Mouse (Mus musculus): ENCODE results near the gene Necab2. TPM values are rescaled to one million over a fixed set of nuclear protein-coding genes. Genes with fewer than 3 reads are reported as not detected.
A peak's percentile ranks its signal among the peaks of the same experiment; 100 is the strongest.

The Necab2 gene
- polyA plus RNA-seq, 1 experiment from 2014 or later: 0.75 TPM

DNA sequence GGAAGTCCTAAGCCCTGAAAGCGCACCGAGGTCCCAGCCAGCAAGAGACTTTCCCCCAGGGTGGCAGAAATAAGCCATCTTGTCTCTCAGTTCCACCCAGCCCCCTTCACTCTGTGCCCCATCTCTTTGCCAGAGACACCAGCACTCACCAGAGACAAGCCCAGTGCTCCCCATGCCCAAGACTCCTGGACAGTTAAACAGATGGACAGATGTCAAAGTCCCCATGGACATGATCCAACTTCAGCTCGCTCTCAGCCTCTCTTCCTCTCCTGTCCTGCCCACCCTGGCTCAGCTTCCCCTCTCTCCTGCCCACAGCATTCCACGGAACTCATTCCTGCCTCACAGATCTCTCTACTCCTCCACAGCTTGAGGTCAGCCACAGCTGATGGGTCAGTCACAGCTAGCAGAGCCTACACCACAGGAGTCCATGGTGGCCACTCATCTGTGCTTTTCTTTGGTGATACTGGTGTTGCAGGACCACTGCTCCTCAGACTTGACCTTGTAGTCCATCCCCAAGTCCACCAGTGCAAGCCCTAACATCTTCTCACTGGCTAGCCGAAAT is 17.7 kb upstream of the Necab2 start:
- no peak overlapping the region for H3K4me3 ChIP-seq
- H3K4me2 ChIP-seq: no peak overlapping the region
- H3K9ac ChIP-seq: no peak overlapping the region
- 72% methylated on average over 5 of the region's 5 CpGs for WGBS
- H3K9me3 ChIP-seq (replicated peaks): no peaks in the 10 kb centered on the region
- no peak for ATAC-seq (ENCODE audit: insufficient number of reproducible peaks, low FRiP score)
- no peaks in the 10 kb centered on the region for H3K36me3 ChIP-seq
- H3K4me1 ChIP-seq (replicated peaks): peaks cover 24% of the 10 kb centered on the region
- no peak overlapping the region for H3K27ac ChIP-seq (ENCODE audit: poor library complexity, severe bottlenecking)
- no peaks in the 10 kb centered on the region for H3K27me3 ChIP-seq (replicated peaks)

DNA sequence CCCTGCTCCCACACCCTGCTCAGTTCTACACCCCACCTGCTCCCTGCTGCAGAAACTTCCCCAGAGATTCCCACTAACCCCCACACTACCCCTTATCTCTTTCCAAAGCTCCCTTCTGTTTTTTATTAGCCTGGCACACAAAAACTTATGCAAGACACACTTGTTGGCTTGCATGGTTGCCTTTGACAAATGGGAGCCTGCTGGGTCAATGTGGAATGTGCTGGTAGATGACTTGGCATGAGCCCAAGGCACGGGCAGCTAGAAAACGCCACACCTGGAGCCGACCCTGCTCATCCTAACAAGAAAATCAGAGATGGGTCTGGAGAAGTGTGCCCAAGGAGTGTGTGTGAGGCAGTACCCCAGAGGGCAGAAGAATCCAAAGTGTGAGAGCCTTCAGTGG is 17.0 kb upstream of the Necab2 start:
- 75% methylated on average over 3 of the region's 3 CpGs for WGBS
- no peak overlapping the region for H3K9ac ChIP-seq
- no peak overlapping the region for H3K27ac ChIP-seq (ENCODE audit: poor library complexity, severe bottlenecking)

DNA sequence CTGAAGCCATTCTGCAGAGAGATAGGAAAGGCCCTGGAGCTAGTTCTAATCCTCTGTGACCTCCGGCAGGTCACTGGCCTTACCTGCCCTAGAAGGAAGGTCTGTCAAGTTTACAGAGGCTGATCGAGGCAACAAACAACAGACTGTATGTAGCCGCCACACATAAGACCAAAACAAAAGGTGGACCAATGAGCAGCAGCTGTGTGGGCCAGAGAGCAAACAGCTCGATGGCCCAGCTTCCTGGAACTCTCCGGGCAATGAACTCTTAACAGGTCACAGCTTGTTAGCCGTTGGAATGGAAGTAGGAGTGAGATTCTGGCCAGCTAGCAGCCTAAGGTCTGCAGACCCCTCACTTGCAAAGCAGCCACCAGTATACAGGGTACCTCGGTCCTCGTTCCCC is 16.3 kb upstream of the Necab2 start:
- Histone ChIP-seq H3K36me3 (no peaks in the 10 kb centered on the region), H3K27me3 (replicated peaks) (peaks cover 3% of the 10 kb centered on the region; the same call in 1 of the 2 replicates), H3K9me3 (replicated peaks) (no peaks in the 10 kb centered on the region), H3K4me2 (no peak overlapping the region), H3K27ac (ENCODE audit: poor library complexity, severe bottlenecking) (no peak overlapping the region), H3K4me3 (no peak overlapping the region), H3K9ac (no peak overlapping the region), H3K4me1 (replicated peaks) (peaks cover 17% of the 10 kb centered on the region)
- WGBS: 69% methylated on average over 8 of the region's 8 CpGs
- no peak for ATAC-seq (ENCODE audit: insufficient number of reproducible peaks, low FRiP score)

More for the DNA sequence above, 17.0 kb upstream of the Necab2 start:
- peaks cover 21% of the 10 kb centered on the region for H3K4me1 ChIP-seq (replicated peaks)
- no peaks in the 10 kb centered on the region for H3K36me3 ChIP-seq
- no peak for ATAC-seq (ENCODE audit: insufficient number of reproducible peaks, low FRiP score)
- H3K27me3 ChIP-seq (replicated peaks): no peaks in the 10 kb centered on the region; the same call in 1 of the 2 replicates
- no peak overlapping the region for H3K4me2 ChIP-seq
- H3K9me3 ChIP-seq (replicated peaks): no peaks in the 10 kb centered on the region
- no peak overlapping the region for H3K4me3 ChIP-seq

DNA sequence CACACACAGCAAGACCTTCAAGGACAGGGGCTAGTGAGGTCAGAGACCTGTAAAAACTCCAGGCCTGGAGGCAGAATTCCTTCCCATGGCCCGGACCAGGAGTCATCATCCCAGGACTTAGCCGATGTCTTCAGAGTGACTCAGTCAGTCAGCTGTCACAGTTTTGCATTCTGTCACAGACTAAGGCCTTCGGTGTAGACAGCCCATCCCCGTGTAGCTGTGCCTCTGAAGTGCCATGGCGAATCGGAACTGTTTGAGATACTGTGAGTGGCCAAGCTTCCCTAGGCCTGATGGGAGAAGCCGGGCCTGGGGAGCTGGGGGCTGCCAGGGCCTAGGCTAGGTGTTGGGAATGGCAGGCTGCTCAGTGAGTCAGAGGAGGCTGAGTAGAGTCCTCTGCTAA is 15.8 kb upstream of the Necab2 start:
- no peak for ATAC-seq (ENCODE audit: insufficient number of reproducible peaks, low FRiP score)

DNA sequence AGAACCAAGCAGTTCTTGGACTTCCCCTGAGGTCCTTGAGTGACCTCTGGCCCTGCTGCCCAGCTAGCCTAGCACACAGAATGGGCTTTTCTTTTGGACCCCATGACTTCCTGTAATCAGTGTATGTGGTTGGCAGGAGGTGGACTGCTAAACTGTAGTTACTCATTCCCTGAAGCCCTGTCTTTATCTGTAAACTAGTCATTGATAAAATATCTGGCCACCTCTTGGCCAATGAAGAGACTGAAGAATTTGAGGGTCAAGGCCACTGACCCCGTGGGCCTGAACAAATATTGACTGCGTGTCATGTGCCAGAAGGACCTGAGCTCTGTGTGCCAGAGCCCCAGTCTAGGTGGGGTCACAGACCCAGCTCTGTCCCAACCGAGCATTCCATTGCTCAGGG is 14.1 kb upstream of the Necab2 start:
- Histone ChIP-seq H3K9ac (no peak overlapping the region), H3K4me2 (no peak overlapping the region), H3K4me3 (no peak overlapping the region), H3K9me3 (replicated peaks) (no peaks in the 10 kb centered on the region), H3K4me1 (replicated peaks) (peaks cover 21% of the 10 kb centered on the region), H3K27me3 (replicated peaks) (peaks cover 3% of the 10 kb centered on the region; the same call in 1 of the 2 replicates), H3K36me3 (no peaks in the 10 kb centered on the region), H3K27ac (ENCODE audit: poor library complexity, severe bottlenecking) (no peak overlapping the region)
- 40% methylated on average over 3 of the region's 3 CpGs for WGBS
- ATAC-seq (ENCODE audit: insufficient number of reproducible peaks, low FRiP score): no peak

More for the DNA sequence above, 15.8 kb upstream of the Necab2 start:
- H3K27me3 ChIP-seq (replicated peaks): peaks cover 3% of the 10 kb centered on the region; the same call in 1 of the 2 replicates
- H3K4me3 ChIP-seq: no peak overlapping the region
- WGBS: 67% methylated on average over 7 of the region's 7 CpGs
- H3K27ac ChIP-seq (ENCODE audit: poor library complexity, severe bottlenecking): no peak overlapping the region
- peaks cover 17% of the 10 kb centered on the region for H3K4me1 ChIP-seq (replicated peaks)
- no peaks in the 10 kb centered on the region for H3K36me3 ChIP-seq
- no peak overlapping the region for H3K4me2 ChIP-seq
- H3K9ac ChIP-seq: no peak overlapping the region
- H3K9me3 ChIP-seq (replicated peaks): no peaks in the 10 kb centered on the region

DNA sequence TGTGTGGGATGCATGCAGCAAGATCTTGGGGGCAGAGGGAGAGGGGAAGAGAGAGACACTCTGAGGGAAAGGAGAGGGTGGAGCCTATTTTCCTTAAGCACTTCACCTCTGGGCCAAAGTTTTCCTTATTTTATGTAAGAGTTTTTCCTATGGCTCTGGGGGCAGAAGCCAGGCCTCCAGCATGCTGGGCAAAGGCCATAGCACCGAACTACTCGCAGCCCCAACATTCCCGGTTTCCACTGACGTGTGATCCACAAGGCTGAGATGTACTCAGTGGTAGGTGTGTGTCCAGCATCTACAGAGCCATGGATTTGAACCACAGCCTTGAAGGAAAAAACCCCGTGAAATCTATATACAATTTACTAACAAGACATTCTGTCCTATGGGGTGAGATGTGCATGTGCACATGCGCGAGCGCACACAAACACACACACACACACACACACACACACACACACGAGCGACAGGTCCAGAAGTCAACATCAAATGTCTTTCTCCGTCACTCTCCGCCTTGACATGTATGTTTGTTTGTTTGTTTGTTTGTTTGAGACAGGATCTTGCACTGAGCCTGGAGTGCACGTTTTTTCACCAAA is 12.8 kb upstream of the Necab2 start, which contains the start of gene Osgin1:
Osgin1 (plus strand) TSS at position 543 of the 593 bp plus-strand sequence.
- Histone ChIP-seq H3K36me3 (no peaks in the 10 kb centered on the region), H3K27me3 (replicated peaks) (peaks cover 3% of the 10 kb centered on the region; the same call in 1 of the 2 replicates), H3K27ac (ENCODE audit: poor library complexity, severe bottlenecking) (no peak within 1 kb of the TSS), H3K9me3 (replicated peaks) (no peaks in the 10 kb centered on the region), H3K9ac (no peak within 1 kb of the TSS), H3K4me2 (no peak within 1 kb of the TSS), H3K4me3 (no peak within 1 kb of the TSS), H3K4me1 (replicated peaks) (peaks cover 22% of the 10 kb centered on the region)
- 87% methylated on average over 13 of the region's 13 CpGs for WGBS
- no peak for ATAC-seq (ENCODE audit: insufficient number of reproducible peaks, low FRiP score)

DNA sequence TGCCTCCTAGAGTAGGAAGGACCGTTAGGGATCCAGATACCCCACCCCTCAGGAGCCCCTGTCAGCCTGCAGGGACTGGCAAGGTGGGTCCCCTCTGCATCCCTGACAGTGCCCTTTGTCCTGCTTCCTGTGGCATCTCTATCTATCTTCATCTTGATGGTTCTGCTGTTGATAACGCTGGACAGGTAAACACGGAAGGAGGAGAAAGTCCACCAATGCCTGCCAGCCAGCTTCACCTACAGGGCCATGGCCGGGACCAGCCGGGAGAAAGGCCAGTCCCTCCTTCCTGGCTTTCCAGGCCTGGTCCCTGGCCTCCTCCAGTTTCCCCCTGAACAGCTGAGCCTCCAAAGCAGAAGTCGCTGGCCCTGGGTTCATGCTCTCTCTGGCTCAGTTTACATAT is 11.9 kb upstream of the Necab2 start:
- H3K9me3 ChIP-seq (replicated peaks): no peaks in the 10 kb centered on the region
- H3K9ac ChIP-seq: no peak overlapping the region
- peaks cover 13% of the 10 kb centered on the region for H3K4me1 ChIP-seq (replicated peaks)
- no peak overlapping the region for H3K27ac ChIP-seq (ENCODE audit: poor library complexity, severe bottlenecking)
- no peak for ATAC-seq (ENCODE audit: insufficient number of reproducible peaks, low FRiP score)
- peaks cover 10% of the 10 kb centered on the region; the same call in 1 of the 2 replicates for H3K27me3 ChIP-seq (replicated peaks)
- no peak overlapping the region for H3K4me2 ChIP-seq
- no peak overlapping the region for H3K4me3 ChIP-seq
- WGBS: 71% methylated on average over 6 of the region's 6 CpGs
- H3K36me3 ChIP-seq: no peaks in the 10 kb centered on the region

DNA sequence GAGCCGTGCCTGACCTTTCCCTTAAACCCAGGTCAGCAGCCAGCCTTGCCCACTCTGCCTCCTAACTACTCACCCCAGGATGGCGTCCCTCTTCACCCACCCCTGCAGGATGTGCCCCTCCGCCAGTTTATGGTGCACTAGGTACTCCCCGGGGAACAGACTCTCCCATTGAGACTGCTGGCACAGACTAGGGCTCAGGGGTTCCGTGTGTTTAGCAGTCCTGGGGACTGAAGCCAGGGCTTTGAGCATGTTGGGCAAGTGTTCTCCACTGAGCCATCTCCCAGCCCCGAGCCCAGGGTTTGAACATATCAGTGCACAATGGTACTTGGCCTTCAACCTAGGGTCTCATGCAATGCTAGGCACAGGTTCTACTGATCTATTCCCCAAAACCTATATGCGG is 11.0 kb upstream of the Necab2 start:
- Histone ChIP-seq H3K4me3 (no peak overlapping the region), H3K27ac (ENCODE audit: poor library complexity, severe bottlenecking) (no peak overlapping the region), H3K9me3 (replicated peaks) (no peaks in the 10 kb centered on the region), H3K4me1 (replicated peaks) (peaks cover 18% of the 10 kb centered on the region), H3K36me3 (no peaks in the 10 kb centered on the region), H3K27me3 (replicated peaks) (peaks cover 10% of the 10 kb centered on the region; the same call in 1 of the 2 replicates), H3K9ac (no peak overlapping the region), H3K4me2 (no peak overlapping the region)
- ATAC-seq (ENCODE audit: insufficient number of reproducible peaks, low FRiP score): no peak
- WGBS: 79% methylated on average over 7 of the region's 7 CpGs

DNA sequence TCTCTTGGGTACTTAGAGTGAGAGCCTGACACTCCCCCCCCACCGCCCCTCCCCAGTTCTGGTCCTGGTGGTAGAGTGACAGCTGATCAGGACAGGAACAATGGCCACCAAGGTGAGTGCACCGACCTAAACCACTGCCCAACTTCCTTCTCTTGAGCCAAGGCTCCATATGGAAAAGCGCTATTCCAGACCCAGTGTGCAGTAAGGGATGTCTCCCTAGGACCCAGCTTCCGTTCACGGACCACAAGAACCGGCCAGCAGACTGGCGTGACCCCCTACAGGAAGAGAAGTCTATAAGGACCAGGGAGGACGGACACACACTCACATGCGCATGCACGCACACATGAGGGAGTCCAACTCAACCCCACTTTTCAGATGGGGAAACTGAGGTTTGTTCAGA is 10.2 kb upstream of the Necab2 start:
- Histone ChIP-seq H3K4me3 (no peak overlapping the region), H3K36me3 (no peaks in the 10 kb centered on the region), H3K9me3 (replicated peaks) (no peaks in the 10 kb centered on the region), H3K27me3 (replicated peaks) (peaks cover 15% of the 10 kb centered on the region), H3K9ac (no peak overlapping the region), H3K4me1 (replicated peaks) (peaks cover 24% of the 10 kb centered on the region), H3K27ac (ENCODE audit: poor library complexity, severe bottlenecking) (no peak overlapping the region), H3K4me2 (no peak overlapping the region)
- 85% methylated on average over 10 of the region's 10 CpGs for WGBS
- ATAC-seq (ENCODE audit: insufficient number of reproducible peaks, low FRiP score): no peak

DNA sequence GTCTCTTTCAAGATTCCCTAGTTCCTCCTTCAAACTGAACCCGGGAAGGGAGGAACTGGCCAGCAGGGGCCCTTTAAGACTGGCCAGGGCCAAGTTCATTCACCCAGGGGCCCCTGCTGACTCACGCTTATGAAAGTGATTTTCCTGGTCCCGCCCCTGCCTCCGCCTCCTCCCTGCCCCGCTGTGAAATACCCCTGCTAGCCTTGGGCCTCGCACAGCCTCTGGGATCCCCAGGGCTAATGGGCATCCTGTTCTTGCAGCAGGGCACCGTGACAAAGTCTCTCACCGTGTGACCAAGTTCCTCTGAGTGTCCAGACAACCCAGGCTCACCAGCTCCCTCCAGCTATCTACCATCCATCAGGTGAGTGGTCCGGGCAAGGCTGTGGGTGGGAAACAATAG is 9.6 kb upstream of the Necab2 start:
- H3K27me3 ChIP-seq (replicated peaks): peaks cover 21% of the 10 kb centered on the region
- peak overlapping the region; percentile 33 for H3K4me2 ChIP-seq
- H3K27ac ChIP-seq (ENCODE audit: poor library complexity, severe bottlenecking): no peak overlapping the region
- peaks cover 24% of the 10 kb centered on the region for H3K4me1 ChIP-seq (replicated peaks)
- no peaks in the 10 kb centered on the region for H3K9me3 ChIP-seq (replicated peaks)
- no peak overlapping the region; the same call in 1 of the 2 replicates for H3K9ac ChIP-seq
- no peak for ATAC-seq (ENCODE audit: insufficient number of reproducible peaks, low FRiP score)
- 15% methylated on average over 9 of the region's 9 CpGs for WGBS
- no peaks in the 10 kb centered on the region for H3K36me3 ChIP-seq
- H3K4me3 ChIP-seq: no peak overlapping the region

DNA sequence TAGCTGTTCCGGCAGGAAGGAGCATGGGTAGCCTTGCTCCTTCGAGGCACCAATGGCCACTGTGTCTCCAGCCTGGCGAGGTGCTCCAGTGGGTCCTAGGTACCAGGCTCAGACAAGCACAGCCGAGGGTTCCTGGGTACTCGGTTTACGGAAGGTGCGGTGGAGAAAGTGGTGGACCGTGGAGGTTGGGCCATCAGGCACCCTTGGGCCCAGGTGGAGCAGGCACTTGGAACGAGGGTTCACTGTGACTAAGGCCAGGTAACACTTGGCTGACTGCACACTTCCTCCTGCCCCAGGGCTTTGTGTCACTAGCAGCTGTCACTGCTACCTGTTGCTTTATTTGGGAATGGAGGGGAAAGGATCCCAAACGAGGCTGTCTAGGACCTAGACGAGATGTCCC is 9.0 kb upstream of the Necab2 start:
- no peak overlapping the region for H3K9ac ChIP-seq
- 66% methylated on average over 11 of the region's 11 CpGs for WGBS
- peaks cover 24% of the 10 kb centered on the region for H3K4me1 ChIP-seq (replicated peaks)
- H3K36me3 ChIP-seq: no peaks in the 10 kb centered on the region
- no peak overlapping the region for H3K4me3 ChIP-seq
- H3K4me2 ChIP-seq: no peak overlapping the region; the same call in 1 of the 2 replicates
- no peak for ATAC-seq (ENCODE audit: insufficient number of reproducible peaks, low FRiP score)
- no peaks in the 10 kb centered on the region for H3K9me3 ChIP-seq (replicated peaks)
- H3K27ac ChIP-seq (ENCODE audit: poor library complexity, severe bottlenecking): no peak overlapping the region
- H3K27me3 ChIP-seq (replicated peaks): peaks cover 26% of the 10 kb centered on the region
